Mouse (Mus musculus): ENCODE measurements around the gene Faah. TPM values are rescaled to one million over a fixed set of nuclear protein-coding genes. Genes with fewer than 3 reads are reported as not detected.

Gene Faah
- polyA plus RNA-seq, 1 experiment from 2014 or later = 12.7 TPM

GRCm38 (mm10) chr4:115938276-115939160, 79.2 kb downstream of the Faah start:
- no peak for ATAC-seq (replicated peaks)
- Histone ChIP-seq H3K9ac (replicated peaks) (no peak overlapping the region), H3K36me3 (no peaks in the 10 kb centered on the region), H3K9me3 (no peaks in the 10 kb centered on the region), H3K4me3 (peak overlapping the region; percentile 24), H3K4me1 (peaks cover 17% of the 10 kb centered on the region), H3K27ac (replicated peaks) (no peak overlapping the region), H3K4me2 (replicated peaks) (0 out of 2 replicates have a peak overlapping the region, but pooled peaks have one; percentile 43), H3K27me3 (peaks cover 91% of the 10 kb centered on the region)
- WGBS = 1% methylated on average over 37 of the region's 37 CpGs

GRCm38 (mm10) chr4:115937061-115937976, 80.4 kb downstream of the Faah start:
- Histone ChIP-seq H3K4me3 (no peak overlapping the region), H3K4me2 (replicated peaks) (no peak overlapping the region), H3K4me1 (peaks cover 17% of the 10 kb centered on the region), H3K9me3 (no peaks in the 10 kb centered on the region), H3K27ac (replicated peaks) (no peak overlapping the region), H3K9ac (replicated peaks) (no peak overlapping the region), H3K36me3 (no peaks in the 10 kb centered on the region), H3K27me3 (peaks cover 91% of the 10 kb centered on the region)
- ATAC-seq (replicated peaks) = no peak
- 5% methylated on average over 19 of the region's 19 CpGs for WGBS

GRCm38 (mm10) chr4:115936646-115937045, 81.1 kb downstream of the Faah start:
- Histone ChIP-seq H3K27me3 (peaks cover 91% of the 10 kb centered on the region), H3K4me1 (peaks cover 17% of the 10 kb centered on the region), H3K9me3 (no peaks in the 10 kb centered on the region), H3K4me2 (replicated peaks) (no peak overlapping the region), H3K27ac (replicated peaks) (no peak overlapping the region), H3K4me3 (no peak overlapping the region), H3K36me3 (no peaks in the 10 kb centered on the region), H3K9ac (replicated peaks) (no peak overlapping the region)
- no peak for ATAC-seq (replicated peaks)
- WGBS = under 1% methylated on average over 20 of the region's 20 CpGs

GRCm38 (mm10) chr4:115935835-115936581, 81.7 kb downstream of the Faah start:
- H3K9ac ChIP-seq (replicated peaks) = no peak overlapping the region
- 1% methylated on average over 36 of the region's 36 CpGs for WGBS
- H3K36me3 ChIP-seq = no peaks in the 10 kb centered on the region
- ATAC-seq (replicated peaks) = no peak
- no peak overlapping the region for H3K4me2 ChIP-seq (replicated peaks)
- peaks cover 17% of the 10 kb centered on the region for H3K4me1 ChIP-seq
- no peak overlapping the region for H3K27ac ChIP-seq (replicated peaks)
- no peak overlapping the region for H3K4me3 ChIP-seq
- H3K27me3 ChIP-seq = peaks cover 90% of the 10 kb centered on the region
- H3K9me3 ChIP-seq = no peaks in the 10 kb centered on the region

- Histone ChIP-seq H3K9ac (replicated peaks) (no peak overlapping the region), H3K27ac (replicated peaks) (no peak overlapping the region), H3K36me3 (no peaks in the 10 kb centered on the region), H3K4me1 (peaks cover 2% of the 10 kb centered on the region), H3K4me2 (replicated peaks) (no peak overlapping the region), H3K27me3 (peaks cover 77% of the 10 kb centered on the region), H3K4me3 (no peak overlapping the region), H3K9me3 (no peaks in the 10 kb centered on the region)
- no peak for ATAC-seq (replicated peaks)
- WGBS = 48% methylated on average over 13 of the region's 13 CpGs
Observed at GRCm38 (mm10) chr4:115931556-115932088, 86.1 kb downstream of the Faah start.

GRCm38 (mm10) chr4:115927637-115928036, 90.1 kb downstream of the Faah start:
- peaks cover 41% of the 10 kb centered on the region for H3K27me3 ChIP-seq
- no peaks in the 10 kb centered on the region for H3K4me1 ChIP-seq
- H3K4me2 ChIP-seq (replicated peaks) = no peak overlapping the region
- H3K9ac ChIP-seq (replicated peaks) = no peak overlapping the region
- no peaks in the 10 kb centered on the region for H3K36me3 ChIP-seq
- H3K9me3 ChIP-seq = no peaks in the 10 kb centered on the region
- 72% methylated on average over 7 of the region's 7 CpGs for WGBS
- ATAC-seq (replicated peaks) = no peak
- H3K27ac ChIP-seq (replicated peaks) = no peak overlapping the region
- no peak overlapping the region for H3K4me3 ChIP-seq

- no peak overlapping the region for H3K9ac ChIP-seq (replicated peaks)
- no peaks in the 10 kb centered on the region for H3K36me3 ChIP-seq
- H3K27ac ChIP-seq (replicated peaks) = no peak overlapping the region
- no peaks in the 10 kb centered on the region for H3K4me1 ChIP-seq
- H3K9me3 ChIP-seq = no peaks in the 10 kb centered on the region
- no peak for ATAC-seq (replicated peaks)
- WGBS = 70% methylated on average over 16 of the region's 16 CpGs
- H3K27me3 ChIP-seq = peaks cover 16% of the 10 kb centered on the region
- no peak overlapping the region for H3K4me2 ChIP-seq (replicated peaks)
- H3K4me3 ChIP-seq = no peak overlapping the region
Observed at GRCm38 (mm10) chr4:115923262-115923880, 94.4 kb downstream of the Faah start.

GRCm38 (mm10) chr4:115922688-115923087, 95.0 kb downstream of the Faah start:
- 91% methylated on average over 5 of the region's 5 CpGs for WGBS
- Histone ChIP-seq H3K27ac (replicated peaks) (no peak overlapping the region), H3K4me1 (no peaks in the 10 kb centered on the region), H3K4me3 (no peak overlapping the region), H3K9ac (replicated peaks) (no peak overlapping the region), H3K36me3 (no peaks in the 10 kb centered on the region), H3K4me2 (replicated peaks) (no peak overlapping the region), H3K27me3 (peaks cover 18% of the 10 kb centered on the region; the same call in 1 of the 2 replicates), H3K9me3 (no peaks in the 10 kb centered on the region)
- no peak for ATAC-seq (replicated peaks)

- Histone ChIP-seq H3K27ac (replicated peaks) (no peak overlapping the region), H3K36me3 (no peaks in the 10 kb centered on the region), H3K9me3 (no peaks in the 10 kb centered on the region), H3K9ac (replicated peaks) (no peak overlapping the region), H3K4me3 (no peak overlapping the region), H3K27me3 (peaks cover 23% of the 10 kb centered on the region; the same call in 1 of the 2 replicates), H3K4me1 (no peaks in the 10 kb centered on the region), H3K4me2 (replicated peaks) (no peak overlapping the region)
- WGBS = 79% methylated on average over 16 of the region's 16 CpGs
- no peak for ATAC-seq (replicated peaks)
Observed at GRCm38 (mm10) chr4:115919911-115920310, 97.8 kb downstream of the Faah start.
